Mouse (Mus musculus) kidney, embryonic 15.5 days (tissue): ENCODE measurements at regions not wholly inside any gene's neighbourhood (a gene's known extent, or its start where the extent isn't known, plus 50 kb on each side); places are given as distances from the start of the nearest gene placed in this dataset.

Source experiments
- ATAC-seq: fragments of 200-750 bp; cut with Nextera tagmentation; replicated peaks from 2 replicates; pipeline ENCODE4 v1.8.0; 2017; ENCODE audit warnings: moderate TSS enrichment; ENCODE audit not compliant: low FRiP score
- H3K27ac ChIP-seq: fragments of 300-500 bp; sonication (generic); 2 replicates; pipeline ENCODE4 v1.5.1; 2015; ENCODE audit warnings: mild to moderate bottlenecking, inconsistent platforms
- H3K27me3 ChIP-seq: fragments of 300-500 bp; sonication (generic); 2 replicates; pipeline ENCODE4 v1.6.1; 2015; ENCODE audit warnings: inconsistent platforms
- H3K36me3 ChIP-seq: fragments of 300-500 bp; sonication (generic); 2 replicates; pipeline ENCODE4 v1.6.1; 2015; ENCODE audit warnings: inconsistent platforms
- H3K4me1 ChIP-seq: fragments of 300-500 bp; sonication (generic); 2 replicates; pipeline ENCODE4 v1.6.1; 2015; ENCODE audit warnings: inconsistent platforms
- H3K4me2 ChIP-seq: fragments of 300-500 bp; sonication (generic); 2 replicates; pipeline ENCODE4 v1.6.1; 2015; ENCODE audit warnings: moderate library complexity, mild to moderate bottlenecking, inconsistent platforms
- H3K4me3 ChIP-seq: fragments of 300-500 bp; sonication (generic); replicated peaks from 2 replicates; pipeline ENCODE4 v1.5.1; 2015; ENCODE audit warnings: mild to moderate bottlenecking, inconsistent platforms
- H3K9ac ChIP-seq: fragments of 300-500 bp; sonication (generic); 2 replicates; pipeline ENCODE4 v1.6.1; 2015; ENCODE audit warnings: mild to moderate bottlenecking, inconsistent platforms
- H3K9me3 ChIP-seq: fragments of 300-500 bp; sonication (generic); replicated peaks from 2 replicates; pipeline ENCODE4 v1.6.1; 2016; ENCODE audit warnings: inconsistent platforms
- WGBS: fragments of 180-500 bp; shearing (Covaris S2); methylation state at CpG from one replicate; pipeline ENCODE4 v1.1.7; 2015; ENCODE audit warnings: mixed read lengths; 5-methylcytosine and 5-hydroxymethylcytosine counted together

DNA sequence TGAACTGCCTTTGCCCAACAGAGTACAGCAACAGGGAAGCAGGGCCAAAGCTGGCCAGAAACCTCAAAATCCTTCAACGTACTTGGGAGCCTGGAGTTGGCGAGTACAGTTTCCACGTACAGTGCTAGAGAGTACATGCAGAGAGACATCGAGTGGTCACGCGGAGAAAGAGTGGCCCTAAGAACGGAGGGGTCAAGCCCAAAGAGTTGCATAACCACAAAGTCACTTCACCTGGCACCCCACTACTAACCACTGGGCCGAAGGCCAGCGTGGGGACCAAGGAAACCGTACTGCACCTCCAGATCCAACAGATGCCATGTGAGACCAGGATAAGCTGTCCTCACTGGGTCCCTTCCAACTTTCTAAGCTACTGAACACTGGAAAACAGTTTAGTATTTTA lies 56.2 kb upstream of the Ephb1 start:
- Histone ChIP-seq H3K27ac (no peak overlapping the region), H3K9me3 (no peaks in the 10 kb centered on the region), H3K4me1 (no peaks in the 10 kb centered on the region), H3K4me3 (no peak overlapping the region), H3K36me3 (no peaks in the 10 kb centered on the region), H3K4me2 (no peak overlapping the region), H3K27me3 (0 out of 2 replicates have a peak, but pooled peaks cover 2% of the 10 kb centered on the region), H3K9ac (no peak overlapping the region)
- 90% methylated on average over 10 of the region's 10 CpGs for WGBS
- no peak for ATAC-seq

DNA sequence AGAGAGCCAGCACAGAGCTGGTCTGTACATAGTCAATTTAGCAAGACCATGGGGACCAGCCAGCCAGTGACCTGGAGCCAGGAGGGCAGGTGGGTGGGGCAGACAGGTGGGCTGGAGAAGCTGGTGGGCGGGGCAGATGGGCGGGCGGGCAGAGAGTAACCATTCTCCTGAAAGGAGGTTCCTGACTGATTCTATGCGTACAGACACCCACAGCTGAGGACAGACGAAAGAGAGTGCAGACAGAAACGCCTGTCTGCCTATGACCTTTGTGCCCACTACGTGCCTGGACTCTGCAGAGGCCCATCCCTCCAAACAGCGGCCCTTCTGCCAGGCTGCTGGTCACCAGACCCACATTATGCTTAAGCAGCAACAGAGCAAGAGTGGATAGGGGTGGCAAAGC lies 51.5 kb upstream of the Ephb1 start:
- WGBS: 31% methylated on average over 8 of the region's 8 CpGs
- ATAC-seq: no peak; the same call in 1 of the 2 replicates
- no peak overlapping the region; the same call in 1 of the 2 replicates for H3K4me2 ChIP-seq

More for the DNA sequence above, 51.5 kb upstream of the Ephb1 start:
- H3K27ac ChIP-seq: no peak overlapping the region
- H3K9me3 ChIP-seq: no peaks in the 10 kb centered on the region
- 0 out of 2 replicates have a peak, but pooled peaks cover 2% of the 10 kb centered on the region for H3K27me3 ChIP-seq
- 0 out of 2 replicates have a peak, but pooled peaks cover 5% of the 10 kb centered on the region for H3K4me1 ChIP-seq
- H3K4me3 ChIP-seq: no peak overlapping the region
- H3K36me3 ChIP-seq: no peaks in the 10 kb centered on the region
- H3K9ac ChIP-seq: no peak overlapping the region
